Mouse (Mus musculus) MEL-GATA-1-ER (cell line): ENCODE data around the gene Tspo.

ENCODE experiments used
- DNase-seq: peaks from one replicate; pipeline ENCODE4 v3.0.0-alpha.2; 2012; ENCODE audit warnings: low read depth; ENCODE audit errors: extremely low read depth

The Tspo gene

DNA sequence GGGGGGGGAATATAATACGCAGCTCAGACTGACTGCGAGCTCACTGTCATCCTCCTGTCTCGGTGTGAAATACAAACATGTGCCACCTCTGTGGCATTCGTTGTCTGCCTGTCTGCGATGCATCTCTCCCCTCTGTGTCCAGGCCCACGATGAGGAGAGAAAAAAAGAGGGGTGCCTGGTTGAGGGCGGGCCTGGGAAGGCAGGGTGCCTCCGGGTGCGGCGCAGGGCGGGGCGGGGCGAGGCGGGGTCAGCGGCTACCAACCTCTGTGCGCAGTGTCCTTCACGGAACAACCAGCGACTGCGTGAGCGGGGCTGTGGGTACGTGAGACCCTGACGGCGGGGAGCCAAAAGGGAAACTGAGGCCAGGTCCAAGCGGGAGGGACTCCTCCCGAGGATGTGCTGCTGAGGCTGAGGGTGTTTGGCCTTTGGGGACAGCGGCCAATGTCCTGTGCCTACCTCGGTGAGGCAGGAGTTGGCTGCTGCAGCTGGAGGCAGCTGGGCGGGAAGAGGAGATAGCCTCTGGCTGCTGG, at the start of gene Tspo, which contains the start of gene Mcat:
Tspo (plus strand) TSS at position 266 of the 530 bp plus-strand sequence.
Mcat (minus strand) TSS at position 461 of the 530 bp plus-strand sequence.
- DNase-seq: no peak

DNA sequence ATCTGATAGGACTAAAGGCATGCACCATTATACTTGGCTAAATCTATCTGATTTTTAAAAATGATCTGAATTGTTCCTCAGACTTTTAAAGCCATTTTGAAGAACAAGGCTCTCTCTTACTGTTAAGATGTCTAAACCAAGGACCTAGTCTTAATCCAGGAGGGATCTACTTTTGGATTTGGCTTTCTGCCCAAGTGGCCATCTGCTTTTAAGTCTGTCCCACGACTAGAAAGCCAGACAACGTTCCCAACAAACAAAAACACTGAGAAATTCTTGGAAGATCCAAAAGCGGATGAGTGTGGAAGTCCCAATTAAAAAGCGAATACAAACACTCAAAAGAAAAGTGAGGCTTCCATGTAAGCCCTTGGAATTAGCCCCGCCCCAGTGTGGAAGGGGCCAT, 48.4 kb upstream of the Tspo start:
- DNase-seq: no peak

GRCm38 (mm10) chr15:83518215-83519048, 45.0 kb upstream of the Tspo start:
- no peak for DNase-seq

DNA sequence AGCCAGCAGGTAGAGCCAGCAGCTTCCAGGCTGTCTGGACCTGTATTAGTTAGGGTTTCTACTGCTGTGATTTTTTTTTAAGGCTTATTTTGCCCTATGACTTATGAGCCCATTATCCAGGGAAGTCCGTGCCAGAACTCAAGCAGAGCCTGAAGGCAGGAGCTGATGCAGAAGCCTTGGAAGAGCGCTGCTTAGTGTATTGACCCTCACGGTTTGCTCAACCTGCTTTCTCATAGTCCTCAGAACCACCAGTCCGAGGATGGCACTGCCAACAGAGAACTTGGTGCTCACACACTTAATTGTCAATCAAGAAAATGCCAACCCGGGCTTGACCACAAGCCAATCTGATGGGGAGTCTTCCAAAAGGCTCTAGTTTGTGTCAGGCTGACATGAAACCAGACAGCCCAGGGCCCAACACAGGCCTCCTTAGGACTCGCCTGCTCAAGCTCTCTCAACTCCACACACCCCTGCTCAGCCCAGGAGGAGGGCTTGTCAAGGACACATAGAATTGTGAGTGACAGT, 42.5 kb upstream of the Tspo start:
- DNase-seq: no peak

DNA sequence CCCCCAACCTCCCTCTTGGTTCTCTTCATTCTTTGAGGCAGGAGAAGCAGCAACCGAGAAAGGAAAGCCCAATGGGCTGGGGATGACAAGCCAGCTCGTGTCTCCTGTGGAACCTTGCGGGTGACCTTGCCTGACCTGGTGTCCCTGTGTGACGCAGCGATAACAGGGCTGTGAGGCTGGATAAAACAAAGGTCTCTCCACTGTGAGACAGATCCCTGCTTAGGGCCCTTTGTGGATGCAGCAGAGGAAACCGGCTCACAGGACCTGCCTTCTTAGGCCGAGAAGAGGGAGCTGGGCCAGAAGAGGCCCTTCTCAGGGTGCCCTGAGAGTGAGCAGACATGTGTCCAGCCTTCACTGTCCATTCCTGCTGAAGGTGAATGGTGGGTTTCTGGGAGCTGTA, 40.2 kb upstream of the Tspo start:
- no peak for DNase-seq

GRCm38 (mm10) chr15:83523638-83524332, 39.6 kb upstream of the Tspo start:
- DNase-seq: no peak

DNA sequence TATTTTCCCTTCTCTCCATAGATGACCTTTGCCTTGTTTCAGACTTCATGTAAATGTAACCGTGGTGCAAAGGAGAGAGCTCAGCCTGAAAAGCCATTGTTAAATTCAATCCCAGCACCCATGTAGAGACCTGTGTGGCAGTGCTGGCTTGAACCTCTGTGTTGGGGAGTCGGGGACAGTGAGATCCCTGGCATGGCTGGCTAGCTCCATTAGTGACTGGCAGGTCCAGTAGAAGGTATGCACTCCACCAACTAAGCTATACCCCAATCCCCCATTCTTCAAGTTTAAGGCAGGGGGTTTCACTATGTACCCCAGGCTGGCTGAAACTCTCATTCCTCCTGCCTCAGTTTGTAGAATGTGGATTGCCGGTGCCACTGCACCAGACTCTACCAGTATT, 39.1 kb upstream of the Tspo start:
- DNase-seq: no peak

DNA sequence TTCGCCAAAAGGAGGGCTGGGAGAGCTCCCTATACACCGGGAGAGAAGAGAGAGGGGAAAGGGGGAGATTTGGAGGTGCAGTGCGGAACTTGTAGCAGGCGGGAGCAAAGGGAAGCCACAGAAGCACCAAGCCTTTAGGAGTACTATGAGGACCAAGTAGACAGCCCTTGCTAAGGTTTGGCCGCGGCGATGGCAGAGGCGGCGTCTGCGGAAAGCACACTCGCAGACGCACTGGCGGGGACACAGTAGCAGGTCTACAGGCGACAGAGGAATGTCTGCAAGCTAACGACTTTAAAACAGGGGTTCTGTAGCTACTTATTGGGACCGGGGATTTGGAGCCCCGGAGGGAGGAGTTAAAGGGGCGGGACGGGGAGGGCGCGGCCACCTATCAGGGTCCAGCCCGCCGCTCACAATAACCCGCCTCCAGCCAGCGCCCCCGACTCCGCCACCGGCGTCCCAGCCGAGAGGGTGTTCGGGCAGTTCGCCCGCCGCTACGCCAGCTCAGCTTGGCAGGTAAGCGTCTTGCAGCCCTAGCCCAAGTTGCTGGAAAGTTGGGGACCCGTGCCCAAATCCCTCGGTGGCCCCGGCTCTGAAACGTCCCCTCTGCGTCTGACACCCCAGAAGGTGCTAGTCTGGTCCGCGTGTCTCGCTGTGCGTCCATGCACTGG, 36.8 kb upstream of the Tspo start, which contains the start of gene Bik:
Bik (plus strand) TSS at position 439 of the 668 bp plus-strand sequence.
- DNase-seq: no peak

DNA sequence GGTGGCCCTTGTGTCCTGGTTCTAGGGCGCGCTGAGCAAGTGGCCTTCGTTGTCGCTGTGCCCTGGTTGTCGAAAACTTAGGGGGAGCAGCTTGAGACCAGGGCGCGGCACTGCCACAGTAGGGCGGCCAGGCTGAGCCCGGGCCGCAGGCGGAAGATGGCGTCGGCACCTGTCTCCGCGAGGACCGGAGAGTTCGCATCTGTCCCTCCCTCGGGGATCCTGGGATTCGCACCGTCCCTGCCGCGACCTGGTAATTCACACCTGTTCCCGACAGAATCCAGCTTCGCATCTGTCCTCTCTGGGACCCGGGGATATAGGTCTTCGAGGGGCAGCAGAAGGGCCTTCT, 36.3 kb upstream of the Tspo start:
- DNase-seq: no peak

DNA sequence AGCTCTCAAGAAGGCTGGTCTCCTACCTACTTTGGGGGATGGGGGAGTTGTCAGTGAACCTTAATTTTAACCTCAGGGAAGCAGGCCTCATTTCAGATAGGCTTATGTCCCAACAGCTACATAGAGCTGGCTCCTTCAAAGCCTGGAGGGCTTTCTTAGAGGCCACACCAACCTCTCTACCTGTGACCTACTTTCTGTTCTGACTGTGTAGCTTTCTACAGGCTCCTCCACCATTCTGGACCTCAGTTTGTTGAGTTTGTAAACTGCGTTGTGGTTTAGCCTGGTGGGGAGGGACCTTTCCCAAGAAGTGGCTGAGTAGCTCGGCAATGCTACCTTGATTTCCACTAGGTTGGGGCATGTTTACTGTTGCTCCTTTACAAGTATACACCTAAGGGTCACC, 35.6 kb upstream of the Tspo start:
- no peak for DNase-seq

DNA sequence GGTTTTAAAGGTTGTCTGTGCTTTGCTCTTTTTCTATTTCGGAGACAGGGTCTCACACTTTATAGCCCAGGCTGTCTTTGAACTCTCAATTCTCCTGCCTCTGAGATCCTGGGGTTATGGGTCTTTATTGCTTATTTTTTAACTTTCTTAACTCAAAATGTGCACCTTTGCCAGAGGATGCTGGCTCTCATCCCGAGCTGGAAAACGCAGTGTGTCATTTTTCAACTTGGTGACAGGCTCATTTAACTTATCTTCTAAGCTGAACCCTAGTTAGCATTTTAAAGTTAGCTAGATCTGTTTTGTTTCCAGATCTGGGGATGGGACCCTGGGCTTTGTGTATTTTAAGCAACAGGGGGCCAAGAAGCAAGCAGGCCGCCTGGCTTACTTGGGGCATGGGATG, 34.5 kb upstream of the Tspo start:
- DNase-seq: no peak

GRCm38 (mm10) chr15:83529765-83530164, 33.6 kb upstream of the Tspo start:
- DNase-seq: no peak

GRCm38 (mm10) chr15:83530233-83530632, 33.2 kb upstream of the Tspo start:
- no peak for DNase-seq

DNA sequence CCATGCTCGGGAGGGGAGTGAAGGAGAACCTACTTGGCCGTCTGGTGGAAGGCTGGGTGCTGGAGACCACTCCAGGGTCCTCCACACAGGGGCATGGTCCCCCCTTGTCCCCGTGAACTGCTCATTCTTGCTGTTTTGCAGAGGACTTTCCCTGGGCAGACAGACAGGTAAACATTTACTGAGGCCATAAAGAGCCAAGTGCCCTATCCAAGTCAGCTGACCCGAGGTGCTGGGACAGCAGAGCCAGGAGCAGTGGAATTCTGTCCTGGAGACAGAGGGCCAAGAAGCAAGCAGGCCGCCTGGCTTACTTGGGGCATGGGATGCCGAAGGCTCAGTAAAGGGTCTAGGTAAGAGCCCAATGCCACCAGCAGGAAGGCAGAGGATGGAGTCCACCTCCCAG, 32.7 kb upstream of the Tspo start:
- DNase-seq: no peak

DNA sequence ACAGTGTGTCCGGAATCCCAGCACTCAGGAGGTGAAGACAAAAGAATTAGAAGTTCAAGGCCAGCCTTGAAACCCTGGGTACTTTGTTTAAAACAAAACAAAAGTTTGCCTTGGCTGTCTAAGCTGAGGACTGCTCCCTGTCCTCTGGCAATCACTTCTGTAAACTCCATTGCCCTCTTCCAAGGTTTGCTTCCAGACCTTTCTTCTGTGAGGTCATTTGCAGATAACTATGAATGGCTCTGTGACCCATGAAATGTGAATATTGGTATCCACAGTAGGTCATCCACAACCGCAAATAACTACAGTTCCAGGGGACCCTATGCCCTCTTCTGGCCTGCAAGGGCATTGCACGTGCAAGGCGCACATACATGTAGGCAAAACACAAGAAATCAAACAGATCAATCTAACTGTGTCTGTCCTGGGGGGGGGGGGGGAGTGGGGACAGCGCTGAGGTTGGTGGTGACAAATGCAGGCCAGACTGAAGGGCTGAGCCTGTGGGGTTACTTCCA, 31.4 kb upstream of the Tspo start:
- no peak for DNase-seq

DNA sequence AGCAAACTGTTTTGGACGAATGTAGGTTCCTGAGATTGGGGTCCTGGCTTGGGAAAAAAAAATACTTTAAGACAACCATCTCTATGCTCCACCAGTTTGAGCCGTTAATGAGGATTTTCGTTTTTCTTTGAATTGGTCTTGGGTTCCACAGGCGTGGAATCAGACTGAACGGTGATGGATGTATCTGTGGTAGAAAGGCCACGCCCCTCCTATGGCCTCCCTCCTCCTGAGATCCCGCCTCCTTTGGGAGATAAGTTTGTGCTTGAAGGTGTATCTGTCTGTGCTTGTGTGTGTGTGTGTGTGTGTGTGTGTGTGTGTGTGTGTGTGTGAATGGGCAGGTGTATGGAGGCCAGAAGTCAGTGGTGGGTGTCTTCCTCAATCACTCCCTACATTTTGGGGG, 30.8 kb upstream of the Tspo start:
- no peak for DNase-seq

- DNase-seq: no peak
Observed at GRCm38 (mm10) chr15:83534960-83535889, 28.2 kb upstream of the Tspo start.

GRCm38 (mm10) chr15:83535890-83536231, 27.5 kb upstream of the Tspo start:
- no peak for DNase-seq

DNA sequence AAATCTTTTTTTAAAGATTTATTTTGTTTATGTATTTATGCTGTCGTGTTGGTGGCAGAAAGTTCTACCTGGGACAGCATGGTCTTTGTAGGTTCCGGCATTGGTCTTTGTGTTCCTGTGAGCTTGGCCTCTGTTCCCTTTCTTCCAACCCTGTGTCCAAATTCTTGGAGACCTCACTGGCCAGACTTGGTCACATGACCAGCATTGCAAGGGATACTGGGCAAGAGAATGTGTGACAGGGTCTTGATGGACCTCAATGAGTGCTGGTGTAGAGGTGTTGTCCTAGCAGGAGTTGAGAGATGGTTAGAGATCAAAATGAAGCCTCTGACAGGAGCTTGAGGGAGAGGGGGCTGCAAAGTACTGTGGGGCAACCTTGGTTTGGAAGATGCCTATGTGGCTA, 24.5 kb upstream of the Tspo start:
- DNase-seq: no peak

GRCm38 (mm10) chr15:83539905-83540304, 23.5 kb upstream of the Tspo start:
- no peak for DNase-seq
